Mouse (Mus musculus) thymus, postnatal 4 days (tissue): ENCODE results near the gene 4930455H04Rik.

Experiments
- DNase-seq: peaks from one replicate; pipeline ENCODE4 v3.0.0; 2021

The 4930455H04Rik gene

DNA sequence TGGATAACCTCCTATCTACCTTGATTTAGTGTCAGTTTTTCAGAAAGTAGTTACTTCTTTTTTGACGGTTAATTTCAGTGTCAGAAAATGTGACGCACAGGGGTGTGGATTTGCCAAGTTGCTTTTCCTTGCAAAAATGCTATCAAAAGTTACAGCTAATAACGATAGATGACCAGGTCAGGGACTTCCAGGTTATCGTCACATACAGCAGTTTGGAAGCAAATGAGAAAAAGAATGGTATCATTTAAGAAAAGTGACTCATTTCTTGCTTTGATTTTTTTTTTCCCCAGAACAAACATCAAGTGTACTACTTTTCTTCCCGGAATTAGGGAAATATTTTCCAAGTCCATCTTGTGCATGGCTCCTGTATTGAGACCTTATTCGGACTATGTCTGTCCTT, 631 bp upstream of the 4930455H04Rik start:
- no peak for DNase-seq

DNA sequence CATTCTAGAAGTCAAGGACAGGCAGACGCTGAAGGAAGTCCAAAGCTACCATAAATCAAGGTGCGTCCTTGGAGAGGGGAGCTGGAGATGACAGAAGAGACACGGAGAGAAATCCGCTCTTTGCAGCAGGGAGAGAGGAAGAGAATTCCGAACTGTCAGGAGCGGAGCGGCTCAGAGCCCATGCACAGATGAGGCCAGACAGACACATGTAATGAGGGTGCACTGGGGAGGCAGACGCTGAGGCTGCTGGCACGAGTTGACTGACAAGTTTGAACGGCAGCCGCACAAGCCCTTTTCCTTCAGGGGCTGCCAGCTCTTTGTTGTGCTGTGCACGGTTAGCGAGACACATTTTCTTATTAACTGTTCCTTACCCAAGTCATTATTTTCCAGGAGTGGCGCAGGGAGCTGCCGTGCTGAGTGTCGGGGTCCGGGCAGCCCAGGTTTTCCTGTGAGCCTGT, 502 bp downstream of the 4930455H04Rik start, which contains the start of gene Palmd:
Gene Palmd (minus strand): TSS at position 448 of the 458 bp plus-strand sequence.
- no peak for DNase-seq

DNA sequence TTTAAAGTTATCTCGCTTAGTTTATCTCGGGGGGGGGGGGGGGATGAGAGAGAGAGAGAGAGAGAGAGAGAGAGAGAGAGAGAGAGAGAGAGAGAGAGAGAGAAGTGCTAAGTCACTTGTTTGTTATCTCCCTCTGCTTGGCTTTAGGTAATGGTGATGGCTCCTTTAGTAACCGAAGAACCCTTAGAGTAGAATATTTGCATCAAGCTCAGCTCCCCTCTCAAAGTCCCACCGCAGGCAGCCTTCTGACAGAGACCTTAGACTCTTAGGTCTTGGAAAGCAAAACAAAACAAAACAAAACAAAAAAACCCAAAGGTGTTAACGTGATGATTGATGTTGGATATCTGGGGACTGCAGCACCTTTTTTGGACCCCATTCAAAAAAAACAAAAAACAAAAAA, 936 bp downstream of the 4930455H04Rik start:
- no peak for DNase-seq

DNA sequence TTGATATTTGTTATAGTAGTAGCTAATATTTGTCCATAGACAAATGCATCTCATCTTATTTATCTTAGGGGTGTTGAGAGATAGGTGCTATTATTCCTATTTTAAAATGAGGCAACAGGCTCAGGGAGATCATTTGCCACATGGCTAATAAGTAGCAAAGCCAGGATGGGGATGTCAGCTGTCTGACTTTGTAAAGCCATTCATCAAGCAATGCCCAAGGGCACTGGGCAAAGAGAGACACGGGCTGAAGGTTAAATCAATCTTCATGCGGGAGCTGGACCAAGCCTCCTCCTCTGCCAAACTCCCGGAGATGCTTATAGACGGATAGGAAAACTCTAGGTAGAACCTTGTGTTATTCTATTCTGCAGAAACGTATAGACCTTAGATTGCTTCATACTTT, 1.7 kb downstream of the 4930455H04Rik start:
- DNase-seq, result no peak

DNA sequence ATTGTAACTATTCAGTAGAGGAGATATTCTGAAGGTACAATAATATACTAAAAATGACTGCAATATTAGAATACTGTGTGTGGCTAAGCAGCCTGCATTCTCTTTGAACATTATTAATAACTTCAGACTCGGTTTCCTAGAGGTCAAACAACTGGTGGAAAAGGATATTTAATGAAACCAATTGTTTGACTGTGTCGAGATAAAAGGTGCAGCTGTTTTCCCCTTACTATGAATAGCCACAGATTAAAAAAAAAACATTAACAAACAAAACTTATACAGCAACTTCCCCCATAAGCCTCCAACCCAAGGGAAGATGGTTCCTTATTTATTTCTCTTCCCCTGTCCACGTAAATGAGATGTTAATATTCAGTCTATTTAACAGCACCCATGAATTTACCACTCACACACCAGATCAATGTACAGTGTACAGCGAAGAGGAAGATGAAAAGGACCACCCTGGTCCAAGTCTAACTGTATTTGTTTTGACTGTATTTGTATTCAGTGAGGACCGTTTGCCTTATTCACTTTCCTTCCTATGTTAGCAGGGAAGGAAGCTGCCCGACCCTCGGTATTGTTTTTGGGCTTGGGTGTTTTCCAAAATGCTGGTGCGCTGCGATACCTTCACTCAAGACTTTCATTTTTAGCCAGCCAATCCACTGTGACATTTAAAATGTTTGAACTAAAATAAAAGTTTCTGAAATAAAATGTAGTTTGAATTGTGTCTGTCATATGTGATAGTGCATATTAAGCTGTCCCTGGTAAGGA, 13.9 kb downstream of the 4930455H04Rik start:
- DNase-seq, result no peak

DNA sequence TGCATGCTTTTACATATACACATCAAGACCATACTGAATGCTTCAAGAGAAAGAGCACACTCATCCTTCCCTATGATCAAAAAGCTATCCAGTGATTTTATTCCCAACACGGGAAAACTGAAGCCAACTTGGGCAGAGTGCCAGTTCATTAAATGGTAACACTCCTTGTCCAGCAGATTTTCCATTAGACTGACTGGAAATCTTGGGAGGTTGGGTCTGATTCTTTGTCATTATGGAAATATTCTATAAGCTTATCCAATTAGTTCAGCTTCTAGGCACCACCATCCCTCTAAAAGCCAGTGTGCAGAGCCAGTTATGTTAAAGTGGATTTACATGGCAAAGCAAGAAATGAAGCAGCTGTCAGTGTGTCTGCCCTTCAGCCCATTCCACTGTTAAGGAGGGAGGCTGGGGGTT, 17.0 kb downstream of the 4930455H04Rik start:
- DNase-seq, result no peak

DNA sequence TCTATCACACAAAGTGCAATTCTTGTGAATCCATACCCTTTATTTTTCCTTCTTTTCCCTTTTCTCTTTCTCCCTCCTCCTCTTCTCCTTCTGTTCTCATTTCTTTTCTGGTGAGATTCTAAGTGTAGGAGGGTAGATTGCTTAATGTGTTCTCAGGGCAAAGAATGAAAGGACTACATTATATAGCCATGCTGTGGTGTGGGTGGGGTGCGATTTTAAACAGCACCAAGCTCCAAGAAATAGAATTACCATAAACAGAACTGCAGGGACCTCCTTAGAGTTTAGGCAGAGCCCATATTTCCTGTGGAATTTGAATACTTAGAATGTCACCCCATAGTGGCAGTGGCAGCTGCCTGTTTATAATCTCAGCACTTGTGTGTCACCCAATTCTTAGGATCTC, 17.7 kb downstream of the 4930455H04Rik start:
- DNase-seq, result no peak

DNA sequence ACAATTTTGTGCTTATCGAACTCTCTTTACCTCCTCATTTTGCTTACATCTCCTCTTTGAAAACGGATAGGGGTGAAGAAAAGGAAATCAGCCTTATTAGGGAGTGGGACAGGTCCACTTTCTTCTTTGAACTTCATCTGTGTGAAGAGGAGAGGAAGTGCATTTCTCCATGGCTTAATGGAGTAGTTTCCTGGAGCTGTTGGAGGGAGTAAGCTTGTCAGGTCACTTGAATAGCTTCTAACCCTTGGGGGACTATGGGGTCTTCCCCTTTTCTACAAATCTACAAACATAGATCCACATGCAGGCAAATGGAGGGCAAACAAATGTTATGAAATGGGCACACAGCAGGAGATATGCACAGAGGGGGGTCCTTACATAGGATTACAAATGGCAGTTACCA, 18.4 kb downstream of the 4930455H04Rik start:
- DNase-seq, result no peak

DNA sequence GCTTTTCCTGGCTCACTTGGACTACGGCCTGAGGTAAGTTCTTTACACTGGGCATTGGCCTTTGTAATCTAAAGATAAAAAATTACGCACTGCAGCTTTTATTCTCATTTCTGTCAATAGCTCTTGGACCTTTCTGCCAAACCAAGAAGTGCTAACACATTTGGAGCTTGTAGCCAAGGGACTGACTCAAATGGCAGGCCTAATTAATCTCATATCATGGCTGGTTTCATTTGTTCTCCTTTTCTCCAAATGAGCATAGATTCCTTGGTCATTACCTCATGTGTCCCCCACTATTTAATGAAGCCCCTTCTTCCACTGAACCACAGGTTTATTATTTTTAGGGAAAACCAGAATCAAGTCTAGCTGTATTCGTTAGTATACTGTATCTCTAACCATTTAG, 20.2 kb downstream of the 4930455H04Rik start:
- DNase-seq, result no peak

DNA sequence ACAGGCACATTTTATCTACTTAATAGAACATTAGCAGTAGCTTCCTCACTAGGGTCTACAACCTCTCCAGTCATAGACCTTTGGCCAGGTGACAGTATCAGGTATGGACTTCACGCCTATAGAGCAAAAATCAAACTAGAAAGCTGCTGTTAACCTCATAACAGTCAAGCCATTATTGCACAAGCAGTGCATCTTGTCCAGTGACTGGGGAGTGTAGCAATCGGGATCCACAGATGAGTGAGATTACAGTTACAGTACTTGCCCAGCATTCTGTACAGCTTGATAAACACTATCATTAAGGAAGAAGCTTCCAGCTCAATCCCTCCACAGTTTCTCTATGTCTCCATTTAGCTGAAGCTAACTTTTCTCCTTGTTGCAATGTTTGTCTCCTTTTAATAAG, 23.1 kb downstream of the 4930455H04Rik start:
- DNase-seq, result no peak

DNA sequence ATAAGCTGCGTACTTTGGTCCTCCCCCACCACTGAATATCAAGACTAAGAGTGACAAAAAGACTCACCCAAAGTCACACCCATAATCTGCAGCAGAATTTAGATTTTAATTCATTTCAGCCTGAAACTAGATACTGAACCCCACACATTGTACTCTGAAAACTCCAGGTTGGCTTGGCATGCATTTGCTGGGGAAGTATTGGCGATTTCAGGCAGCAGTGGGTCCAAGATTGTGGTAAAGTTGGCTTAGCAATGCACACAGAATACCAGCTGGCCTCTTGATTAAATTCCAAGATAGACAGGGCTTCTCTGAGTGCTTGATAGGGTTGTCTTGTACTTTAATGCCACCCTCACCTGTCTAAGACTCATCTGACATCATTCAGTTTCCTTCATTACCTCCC, 24.9 kb downstream of the 4930455H04Rik start:
- no peak for DNase-seq

DNA sequence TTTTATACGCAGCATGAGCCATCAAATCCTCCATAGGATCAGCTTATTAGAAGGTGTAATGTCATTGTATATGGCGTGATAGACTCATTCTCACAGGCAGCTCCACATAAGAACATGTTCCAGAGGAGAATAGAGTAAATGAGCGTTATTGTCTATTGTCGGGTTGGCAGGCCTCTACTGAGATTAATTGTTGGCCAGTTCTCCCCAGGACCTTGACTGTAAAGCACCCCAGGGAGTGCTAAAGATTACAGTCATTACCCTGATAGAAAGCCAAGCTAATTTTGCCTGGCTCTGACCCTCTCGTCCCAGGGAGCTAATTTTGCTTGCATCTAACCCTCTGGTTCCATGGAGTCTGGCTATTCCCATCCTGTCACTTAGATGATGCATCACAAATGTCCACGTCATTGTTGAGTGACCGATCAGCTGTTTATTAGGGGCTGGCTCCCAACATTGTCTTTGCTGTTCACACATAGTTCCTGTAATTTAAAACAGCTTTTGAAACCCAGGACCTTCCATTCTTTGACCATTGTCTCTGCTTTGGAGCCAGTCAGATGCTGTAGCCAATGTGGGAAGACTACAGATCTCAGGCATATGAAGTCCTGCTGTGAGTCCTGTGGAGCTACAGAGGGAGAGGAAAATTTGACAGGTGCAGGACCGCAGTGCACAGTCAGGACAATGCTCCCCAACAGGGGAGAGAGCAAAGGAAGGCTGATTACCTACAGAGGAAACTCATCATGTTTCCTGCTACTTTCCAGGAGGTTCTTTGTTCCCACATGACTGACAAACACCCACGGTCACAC, 33.8 kb downstream of the 4930455H04Rik start:
- DNase-seq, result no peak

DNA sequence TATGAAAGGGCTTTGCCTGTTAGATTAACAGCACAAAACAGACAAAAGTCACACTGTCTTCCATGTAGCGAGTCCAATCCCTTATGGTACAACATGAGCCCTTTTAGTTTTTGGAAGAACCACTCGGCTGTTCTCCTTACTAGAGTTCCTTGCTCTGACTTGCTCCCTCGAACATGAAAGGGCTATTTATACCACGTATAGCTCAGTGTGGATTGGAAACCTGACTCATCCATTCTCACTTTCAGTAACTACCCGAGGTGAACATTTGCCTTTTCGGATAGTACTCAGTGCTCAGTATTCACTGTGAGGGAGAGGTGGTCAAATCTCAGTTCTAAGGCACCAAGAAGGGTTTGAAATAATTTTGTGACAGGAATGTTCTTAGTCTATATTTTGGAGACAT, 35.3 kb downstream of the 4930455H04Rik start:
- DNase-seq, result no peak

DNA sequence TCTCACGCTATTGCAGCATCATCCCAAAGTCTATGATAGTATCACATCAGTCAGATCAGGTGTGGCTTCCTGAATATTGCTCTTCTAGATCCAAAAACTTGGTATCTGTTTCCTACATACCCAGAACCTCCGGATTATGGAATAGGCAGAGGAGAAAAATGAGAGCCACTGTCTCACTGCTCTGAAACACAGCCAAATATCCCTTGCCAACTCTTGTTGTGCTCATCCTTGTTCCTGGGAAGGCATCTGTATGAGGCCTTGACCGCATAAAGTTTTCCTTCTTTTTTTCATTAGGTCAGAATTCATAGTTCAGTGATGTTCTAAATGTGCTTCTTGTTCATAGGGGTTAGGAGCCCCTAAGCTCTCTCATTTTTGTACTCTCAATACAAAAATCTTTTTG, 38.6 kb downstream of the 4930455H04Rik start:
- no peak for DNase-seq

DNA sequence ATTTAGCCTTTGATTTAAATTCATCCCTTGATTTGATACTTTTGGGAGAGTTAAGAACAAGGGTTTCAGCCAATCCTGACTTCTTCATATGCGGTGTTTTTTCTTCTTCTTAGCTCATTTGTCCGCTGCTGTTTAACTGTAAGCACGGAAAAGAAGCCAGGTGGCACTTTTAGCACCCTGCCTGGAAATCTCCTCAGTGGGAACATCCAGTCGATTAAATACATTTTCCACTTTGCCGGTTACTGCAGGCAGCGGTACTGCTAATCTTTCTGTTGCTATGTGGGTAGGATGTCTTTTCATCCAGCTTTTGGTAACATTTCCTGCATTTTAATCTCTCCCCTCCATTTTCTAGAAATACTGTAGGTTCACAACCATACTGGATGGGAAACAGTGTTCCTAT, 39.3 kb downstream of the 4930455H04Rik start:
- no peak for DNase-seq

DNA sequence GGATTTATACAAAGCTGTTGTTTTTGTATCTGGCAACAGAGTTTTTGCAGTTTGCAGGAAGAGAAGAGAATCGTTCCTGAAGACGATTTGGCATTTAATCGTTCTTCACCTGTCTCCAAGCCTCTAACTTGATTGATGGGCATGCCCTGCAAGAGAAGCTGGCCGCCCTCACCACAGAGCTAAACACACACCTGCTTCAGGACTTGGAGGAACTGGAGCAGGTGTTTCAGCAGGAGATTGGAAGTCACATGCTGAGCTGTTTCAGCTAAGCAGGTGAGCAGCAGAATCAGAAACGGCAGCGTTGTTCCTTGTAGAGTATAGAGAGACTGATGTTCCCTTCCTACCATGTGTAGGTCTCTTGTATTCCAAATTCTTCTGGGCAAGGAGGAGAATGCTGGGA, 42.1 kb downstream of the 4930455H04Rik start:
- no peak for DNase-seq

DNA sequence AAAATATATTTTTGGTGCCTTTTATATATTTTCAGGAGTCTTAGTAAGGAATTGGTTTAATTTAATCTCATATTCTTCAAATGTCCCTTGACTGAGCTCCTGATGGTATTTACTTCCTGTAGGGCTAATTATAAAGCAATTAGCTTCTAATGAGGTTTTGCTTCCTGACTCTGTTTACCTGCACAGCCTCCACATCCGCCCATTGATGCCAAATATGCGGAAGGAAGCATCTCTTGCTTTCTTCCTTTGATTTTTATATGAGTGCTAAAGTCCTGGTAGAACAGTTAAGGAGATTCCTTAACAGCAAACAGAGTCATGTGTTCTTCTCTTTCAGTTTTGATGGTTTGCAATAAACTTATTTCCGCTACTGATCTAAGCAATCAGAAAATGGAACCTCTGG, 52.3 kb downstream of the 4930455H04Rik start:
- DNase-seq, result no peak

DNA sequence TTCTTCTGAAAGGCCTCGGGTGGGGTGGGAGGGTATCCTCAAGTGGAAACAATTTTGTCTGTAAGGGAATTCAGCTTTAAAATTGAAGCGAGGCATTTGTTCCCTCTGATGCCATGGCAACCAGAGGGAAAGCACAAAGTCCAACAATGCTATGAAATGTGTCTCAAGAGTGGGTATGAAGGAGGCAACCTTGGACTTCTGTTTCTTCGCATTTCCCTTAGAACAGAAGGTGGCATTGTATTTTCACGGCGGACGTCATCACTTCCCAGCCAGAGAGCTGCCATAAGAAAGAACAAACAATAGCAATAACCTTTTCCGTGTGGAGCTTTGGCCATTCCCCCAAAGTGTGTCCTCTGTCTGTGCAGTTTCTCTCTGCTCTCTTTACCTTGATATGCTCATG, 53.8 kb downstream of the 4930455H04Rik start:
- DNase-seq, result no peak

DNA sequence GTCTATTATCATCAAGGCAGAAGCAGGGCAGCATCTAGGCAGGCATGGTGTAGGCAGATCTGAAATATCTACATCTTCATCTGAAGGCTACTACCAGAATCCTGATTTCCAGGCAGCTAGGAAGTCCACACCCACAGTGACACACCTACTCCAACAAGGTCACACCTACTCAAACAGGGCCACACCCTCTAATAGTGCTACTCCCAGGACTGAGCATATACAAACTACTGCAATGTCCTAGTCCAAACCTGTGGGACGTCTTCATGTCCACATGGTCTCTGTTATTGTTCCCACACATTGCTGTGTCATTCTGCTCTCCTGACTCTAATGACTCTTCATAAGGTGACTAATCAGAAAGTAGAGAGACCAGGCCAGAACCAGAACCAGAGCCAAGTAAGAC, 56.0 kb downstream of the 4930455H04Rik start:
- no peak for DNase-seq

DNA sequence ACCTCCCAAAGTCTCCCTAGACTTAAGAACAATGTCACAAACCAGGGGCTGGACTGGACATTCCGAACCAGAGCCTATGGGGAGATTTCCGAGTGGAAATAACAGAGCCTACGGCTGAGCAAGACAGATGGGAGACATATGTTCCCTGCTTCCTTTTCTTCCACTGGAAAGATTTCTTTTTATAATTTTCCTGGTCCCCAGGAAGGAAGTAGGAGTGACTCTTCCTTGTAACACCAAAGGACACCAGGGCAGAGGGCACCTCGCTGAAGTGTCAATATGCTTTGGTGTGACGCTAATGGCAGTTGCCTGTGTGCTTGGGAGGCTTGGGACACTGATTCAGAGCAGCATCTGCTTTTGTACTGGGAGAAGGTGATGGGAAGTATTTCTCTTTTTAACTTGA, 56.5 kb downstream of the 4930455H04Rik start:
- DNase-seq, result no peak

DNA sequence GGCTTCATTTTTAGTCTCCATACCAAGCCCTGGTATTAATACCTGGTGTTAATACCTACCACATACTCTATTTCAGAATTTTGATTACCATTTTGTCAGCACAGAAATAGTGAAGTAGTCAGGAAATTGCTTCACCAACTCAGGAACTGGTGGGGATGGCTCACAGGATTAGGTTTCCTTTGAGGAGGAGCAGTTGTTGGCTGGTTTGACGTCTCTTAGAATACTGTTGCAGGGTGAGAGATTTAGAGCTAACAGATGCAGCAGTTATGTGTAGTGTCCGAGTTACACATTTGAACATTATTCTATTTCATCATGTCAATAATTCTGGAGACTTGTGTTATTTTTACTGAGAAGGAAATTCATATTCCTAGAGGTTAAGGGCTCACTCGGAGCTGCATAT, 57.4 kb downstream of the 4930455H04Rik start:
- DNase-seq, result no peak
